Mouse (Mus musculus) B cell, adult (primary cell): Measurements from ENCODE around the gene Vmn2r115. TPM values are rescaled to one million over a fixed set of nuclear protein-coding genes. Genes with fewer than 3 reads are reported as not detected.

Experiments used
- total RNA-seq: library from RNA; stranded (reverse); gene quantifications from 4 replicates; pipeline ENCODE4 v1.2.4, GENCODE M21; 2023; ENCODE audit not compliant: inconsistent age

The Vmn2r115 gene
- total RNA-seq: not detected in 4 replicates

GRCm38 (mm10) chr17:23343441-23343840, at the start of gene Vmn2r115:
Gene Vmn2r115, plus strand, starts transcription at chr17:23343741.

GRCm38 (mm10) chr17:23312437-23312836, 31.1 kb upstream of the Vmn2r115 start, which contains the start of gene Vmn2r114:
Gene Vmn2r114, minus strand, starts transcription at chr17:23312537.

GRCm38 (mm10) chr17:23384304-23384703, 40.8 kb downstream of the Vmn2r115 start, which contains the start of gene Vmn2r116:
Gene Vmn2r116, plus strand, starts transcription at chr17:23384604.

Other genes starting within 250 kb of the Vmn2r115 start
- 4.3 to 8.5 TPM (median 7.0 TPM) in 4 replicates for gene Zfp40, start 150.5 kb upstream of the Vmn2r115 start, total RNA-seq
- gene Vmn2r114, start 31.2 kb upstream of the Vmn2r115 start, total RNA-seq: not detected in 4 replicates
- not detected in 4 replicates for gene Vmn2r116, start 40.9 kb downstream of the Vmn2r115 start, total RNA-seq
- gene Vmn2r117, start 136.0 kb downstream of the Vmn2r115 start, total RNA-seq: not detected in 4 replicates
- 7.7 to 10.6 TPM (median 9.1 TPM) in 4 replicates for gene Zfp213, start 220.5 kb downstream of the Vmn2r115 start, total RNA-seq